Mouse (Mus musculus): Measurements from ENCODE around the gene Akap11. TPM values are rescaled to one million over a fixed set of nuclear protein-coding genes. Genes with fewer than 3 reads are reported as not detected.

The Akap11 gene
- polyA plus RNA-seq, 1 experiment from 2014 or later = 6.9 TPM

GRCm38 (mm10) chr14:78491432-78491831 is 45.2 kb downstream of the Akap11 start:
- Histone ChIP-seq H3K27ac (no peak overlapping the region), H3K4me1 (replicated peaks) (peaks cover 22% of the 10 kb centered on the region), H3K36me3 (peaks cover 13% of the 10 kb centered on the region), H3K9ac (no peak overlapping the region), H3K4me3 (replicated peaks) (no peak overlapping the region), H3K27me3 (no peaks in the 10 kb centered on the region), H3K4me2 (no peak overlapping the region), H3K9me3 (replicated peaks) (no peaks in the 10 kb centered on the region)
- DNase-seq = no peak
- ATAC-seq (ENCODE audit: low read depth) = no peak

GRCm38 (mm10) chr14:78482385-78483231 is 54.0 kb downstream of the Akap11 start:
- no peaks in the 10 kb centered on the region for H3K27me3 ChIP-seq
- no peak overlapping the region for H3K27ac ChIP-seq
- H3K9me3 ChIP-seq (replicated peaks) = no peaks in the 10 kb centered on the region
- WGBS (ENCODE audit: insufficient replicate concordance) = 26% methylated on average over 14 of the region's 14 CpGs
- no peak overlapping the region for H3K4me3 ChIP-seq (replicated peaks)
- no peaks in the 10 kb centered on the region for H3K4me1 ChIP-seq (replicated peaks)
- no peak for DNase-seq
- H3K36me3 ChIP-seq = no peaks in the 10 kb centered on the region
- H3K9ac ChIP-seq = no peak overlapping the region
- H3K4me2 ChIP-seq = peak overlapping the region; percentile 23; the same call in 1 of the 2 replicates
- ATAC-seq (ENCODE audit: low read depth) = peak; percentile 65; the same call in 1 of the 2 replicates

GRCm38 (mm10) chr14:78474058-78474457 is 62.5 kb downstream of the Akap11 start:
- H3K9me3 ChIP-seq (replicated peaks) = no peaks in the 10 kb centered on the region
- ATAC-seq (ENCODE audit: low read depth) (no peak), DNase-seq (no peak)
- no peaks in the 10 kb centered on the region for H3K27me3 ChIP-seq
- WGBS (ENCODE audit: insufficient replicate concordance) = 69% methylated on average over 3 of the region's 3 CpGs
- H3K36me3 ChIP-seq = no peaks in the 10 kb centered on the region
- H3K4me1 ChIP-seq (replicated peaks) = no peaks in the 10 kb centered on the region
- no peak overlapping the region for H3K9ac ChIP-seq
- H3K4me2 ChIP-seq = no peak overlapping the region
- H3K27ac ChIP-seq = no peak overlapping the region
- no peak overlapping the region for H3K4me3 ChIP-seq (replicated peaks)

- H3K9ac ChIP-seq = no peak overlapping the region
- ATAC-seq (ENCODE audit: low read depth) (no peak), DNase-seq (no peak)
- H3K4me1 ChIP-seq (replicated peaks) = no peaks in the 10 kb centered on the region
- H3K4me2 ChIP-seq = no peak overlapping the region
- H3K27ac ChIP-seq = no peak overlapping the region
- H3K4me3 ChIP-seq (replicated peaks) = no peak overlapping the region
- H3K9me3 ChIP-seq (replicated peaks) = no peaks in the 10 kb centered on the region
- H3K36me3 ChIP-seq = no peaks in the 10 kb centered on the region
- no peaks in the 10 kb centered on the region for H3K27me3 ChIP-seq
- 69% methylated on average over 4 of the region's 4 CpGs for WGBS (ENCODE audit: insufficient replicate concordance)
Measured at GRCm38 (mm10) chr14:78470714-78471113, 65.9 kb downstream of the Akap11 start.

- H3K4me3 ChIP-seq (replicated peaks) = no peak overlapping the region
- no peak overlapping the region for H3K4me2 ChIP-seq
- ATAC-seq (ENCODE audit: low read depth) (no peak), DNase-seq (no peak)
- H3K4me1 ChIP-seq (replicated peaks) = no peaks in the 10 kb centered on the region
- H3K36me3 ChIP-seq = no peaks in the 10 kb centered on the region
- H3K9ac ChIP-seq = no peak overlapping the region
- H3K27ac ChIP-seq = no peak overlapping the region
- no peaks in the 10 kb centered on the region for H3K9me3 ChIP-seq (replicated peaks)
- H3K27me3 ChIP-seq = no peaks in the 10 kb centered on the region
- WGBS (ENCODE audit: insufficient replicate concordance) = 76% methylated on average over 7 of the region's 7 CpGs
Measured at GRCm38 (mm10) chr14:78468991-78469390, 67.6 kb downstream of the Akap11 start.

- Histone ChIP-seq H3K4me2 (no peak overlapping the region), H3K9me3 (replicated peaks) (no peaks in the 10 kb centered on the region), H3K36me3 (no peaks in the 10 kb centered on the region), H3K4me1 (replicated peaks) (no peaks in the 10 kb centered on the region), H3K9ac (no peak overlapping the region), H3K27me3 (no peaks in the 10 kb centered on the region), H3K27ac (no peak overlapping the region), H3K4me3 (replicated peaks) (no peak overlapping the region)
- 70% methylated on average over 4 of the region's 4 CpGs for WGBS (ENCODE audit: insufficient replicate concordance)
- ATAC-seq (ENCODE audit: low read depth) (no peak), DNase-seq (no peak)
Measured at GRCm38 (mm10) chr14:78467994-78468393, 68.6 kb downstream of the Akap11 start.

- Histone ChIP-seq H3K9me3 (replicated peaks) (no peaks in the 10 kb centered on the region), H3K4me2 (no peak overlapping the region), H3K4me3 (replicated peaks) (no peak overlapping the region), H3K4me1 (replicated peaks) (no peaks in the 10 kb centered on the region), H3K36me3 (no peaks in the 10 kb centered on the region), H3K9ac (no peak overlapping the region), H3K27me3 (no peaks in the 10 kb centered on the region), H3K27ac (no peak overlapping the region)
- WGBS (ENCODE audit: insufficient replicate concordance) = 64% methylated on average over 4 of the region's 4 CpGs
- ATAC-seq (ENCODE audit: low read depth) = no peak
- DNase-seq = no peak
Measured at GRCm38 (mm10) chr14:78464353-78464752, 72.3 kb downstream of the Akap11 start.

- Histone ChIP-seq H3K27ac (no peak overlapping the region), H3K4me3 (replicated peaks) (no peak overlapping the region), H3K9me3 (replicated peaks) (no peaks in the 10 kb centered on the region), H3K36me3 (no peaks in the 10 kb centered on the region), H3K9ac (no peak overlapping the region), H3K4me2 (no peak overlapping the region), H3K4me1 (replicated peaks) (no peaks in the 10 kb centered on the region), H3K27me3 (no peaks in the 10 kb centered on the region)
- no peak for DNase-seq
- 59% methylated on average over 5 of the region's 5 CpGs for WGBS (ENCODE audit: insufficient replicate concordance)
- ATAC-seq (ENCODE audit: low read depth) = no peak
Measured at GRCm38 (mm10) chr14:78459121-78459520, 77.5 kb downstream of the Akap11 start.

- no peaks in the 10 kb centered on the region for H3K4me1 ChIP-seq (replicated peaks)
- H3K9ac ChIP-seq = no peak overlapping the region
- no peaks in the 10 kb centered on the region for H3K9me3 ChIP-seq (replicated peaks)
- no peaks in the 10 kb centered on the region for H3K27me3 ChIP-seq
- H3K27ac ChIP-seq = no peak overlapping the region
- H3K4me2 ChIP-seq = no peak overlapping the region
- H3K36me3 ChIP-seq = no peaks in the 10 kb centered on the region
- DNase-seq (no peak), ATAC-seq (ENCODE audit: low read depth) (no peak)
- H3K4me3 ChIP-seq (replicated peaks) = no peak overlapping the region
- 45% methylated on average over 5 of the region's 5 CpGs for WGBS (ENCODE audit: insufficient replicate concordance)
Measured at GRCm38 (mm10) chr14:78458705-78459104, 77.9 kb downstream of the Akap11 start.

- Histone ChIP-seq H3K4me2 (no peak overlapping the region), H3K27ac (no peak overlapping the region), H3K4me3 (replicated peaks) (no peak overlapping the region), H3K9me3 (replicated peaks) (no peaks in the 10 kb centered on the region), H3K27me3 (no peaks in the 10 kb centered on the region), H3K36me3 (no peaks in the 10 kb centered on the region), H3K4me1 (replicated peaks) (no peaks in the 10 kb centered on the region), H3K9ac (no peak overlapping the region)
- DNase-seq = no peak
- no peak for ATAC-seq (ENCODE audit: low read depth)
- 72% methylated on average over 5 of the region's 5 CpGs for WGBS (ENCODE audit: insufficient replicate concordance)
Measured at GRCm38 (mm10) chr14:78454970-78455369, 81.6 kb downstream of the Akap11 start.

- 57% methylated on average over 11 of the region's 11 CpGs for WGBS (ENCODE audit: insufficient replicate concordance)
- Histone ChIP-seq H3K9me3 (replicated peaks) (no peaks in the 10 kb centered on the region), H3K4me3 (replicated peaks) (no peak overlapping the region), H3K9ac (no peak overlapping the region), H3K36me3 (no peaks in the 10 kb centered on the region), H3K27me3 (no peaks in the 10 kb centered on the region), H3K4me2 (no peak overlapping the region), H3K27ac (no peak overlapping the region), H3K4me1 (replicated peaks) (no peaks in the 10 kb centered on the region)
- no peak for DNase-seq
- no peak for ATAC-seq (ENCODE audit: low read depth)
Measured at GRCm38 (mm10) chr14:78448807-78449406, 87.7 kb downstream of the Akap11 start.

- DNase-seq = no peak
- ATAC-seq (ENCODE audit: low read depth) = no peak
- Histone ChIP-seq H3K4me3 (replicated peaks) (no peak overlapping the region), H3K9me3 (replicated peaks) (no peaks in the 10 kb centered on the region), H3K27me3 (no peaks in the 10 kb centered on the region), H3K27ac (no peak overlapping the region), H3K36me3 (no peaks in the 10 kb centered on the region), H3K9ac (no peak overlapping the region), H3K4me2 (no peak overlapping the region), H3K4me1 (replicated peaks) (no peaks in the 10 kb centered on the region)
- WGBS (ENCODE audit: insufficient replicate concordance) = 76% methylated on average over 12 of the region's 12 CpGs
Measured at GRCm38 (mm10) chr14:78448017-78448416, 88.6 kb downstream of the Akap11 start.

All from liver, embryonic 13.5 days (tissue).